Mouse (Mus musculus) small intestine, adult 2 months (tissue): Measurements from ENCODE around the gene Mb21d2. TPM values are rescaled to one million over a fixed set of nuclear protein-coding genes. Genes with fewer than 3 reads are reported as not detected.

Source experiments
- H3K27ac ChIP-seq: fragments of 200-500 bp; 2 replicates; pipeline ENCODE4 v1.5.1; 2012; ENCODE audit warnings: low read depth, low read length, control low read depth, inconsistent platforms; ENCODE audit not compliant: insufficient read depth
- H3K27me3 ChIP-seq: fragments of 200-500 bp; 2 replicates; pipeline ENCODE4 v1.6.1; 2012; ENCODE audit warnings: mild to moderate bottlenecking, moderate library complexity, low read length, inconsistent platforms; ENCODE audit not compliant: control insufficient read depth, insufficient read depth
- H3K36me3 ChIP-seq: fragments of 200-500 bp; 2 replicates; pipeline ENCODE4 v1.6.1; 2012; ENCODE audit warnings: mild to moderate bottlenecking, low read length, control low read depth, inconsistent platforms; ENCODE audit not compliant: control insufficient read depth, insufficient read depth
- H3K4me1 ChIP-seq: fragments of 200-500 bp; 2 replicates; pipeline ENCODE4 v1.6.1; 2012; ENCODE audit warnings: low read length, inconsistent platforms, mixed read lengths; ENCODE audit not compliant: control insufficient read depth, insufficient read depth, insufficient read length
- H3K4me3 ChIP-seq: fragments of 200-500 bp; 2 replicates; pipeline ENCODE4 v1.5.1; 2012; ENCODE audit warnings: low read depth, mild to moderate bottlenecking, control low read depth, inconsistent platforms, low read length, moderate library complexity
- CTCF ChIP-seq: fragments of 200-500 bp; IDR thresholded peaks from 2 replicates; pipeline ENCODE4 v1.5.1; 2012; ENCODE audit warnings: low read depth, mild to moderate bottlenecking, control low read depth, inconsistent platforms, low read length, moderate library complexity, mixed read lengths; ENCODE audit not compliant: insufficient replicate concordance, insufficient read length; ENCODE audit errors: extremely low read depth
- POLR2A ChIP-seq: fragments of 200-500 bp; IDR thresholded peaks from 2 replicates; pipeline ENCODE4 v1.6.1; 2012; ENCODE audit warnings: low read depth, mild to moderate bottlenecking, control low read depth, inconsistent platforms, low read length, moderate library complexity
- WGBS: fragments of 180-500 bp; shearing (Covaris S2); methylation state at CpG from one replicate; pipeline ENCODE4 v1.1.7; 2018; 5-methylcytosine and 5-hydroxymethylcytosine counted together
- polyA plus RNA-seq: library from polyadenylated mRNA; depleted of rRNA; stranded (reverse); fragments of >200 nt; gene quantifications from 2 replicates; pipeline ENCODE4 v1.2.3, GENCODE M21; 2012

Mb21d2 gene
- polyA plus RNA-seq, 1 experiment, result 15.9 TPM

- WGBS, result 77% methylated on average over 7 of the region's 7 CpGs
Observed at GRCm38 (mm10) chr16:28859678-28860077, 69.8 kb downstream of the Mb21d2 start.

GRCm38 (mm10) chr16:28859009-28859288 is 70.5 kb downstream of the Mb21d2 start:
- Histone ChIP-seq H3K4me3 (no peak overlapping the region), H3K27me3 (no peaks in the 10 kb centered on the region), H3K36me3 (no peaks in the 10 kb centered on the region), H3K27ac (no peak overlapping the region), H3K4me1 (peaks cover 2% of the 10 kb centered on the region; the same call in 1 of the 2 replicates)
- WGBS, result 68% methylated on average over 7 of the region's 7 CpGs
- TF ChIP-seq CTCF (no peak), POLR2A (no peak)

More at GRCm38 (mm10) chr16:28859678-28860077, 69.8 kb downstream of the Mb21d2 start:
- H3K27me3 ChIP-seq, result no peaks in the 10 kb centered on the region
- TF ChIP-seq CTCF, result no peak
- TF ChIP-seq POLR2A, result no peak
- no peak overlapping the region for H3K4me3 ChIP-seq
- H3K27ac ChIP-seq, result no peak overlapping the region
- no peaks in the 10 kb centered on the region for H3K36me3 ChIP-seq
- H3K4me1 ChIP-seq, result peaks cover 2% of the 10 kb centered on the region; the same call in 1 of the 2 replicates

GRCm38 (mm10) chr16:28858210-28859008 is 71.1 kb downstream of the Mb21d2 start:
- Histone ChIP-seq H3K27me3 (no peaks in the 10 kb centered on the region), H3K4me1 (no peaks in the 10 kb centered on the region), H3K36me3 (peaks cover 4% of the 10 kb centered on the region; the same call in 1 of the 2 replicates), H3K27ac (no peak overlapping the region), H3K4me3 (no peak overlapping the region)
- TF ChIP-seq CTCF, result no peak
- no peak for TF ChIP-seq POLR2A
- WGBS, result 75% methylated on average over 18 of the region's 18 CpGs

GRCm38 (mm10) chr16:28851409-28851821 is 78.1 kb downstream of the Mb21d2 start:
- no peaks in the 10 kb centered on the region for H3K27me3 ChIP-seq
- H3K4me1 ChIP-seq, result peaks cover 1% of the 10 kb centered on the region; the same call in 1 of the 2 replicates
- TF ChIP-seq POLR2A (no peak), CTCF (no peak)
- no peak overlapping the region for H3K27ac ChIP-seq
- H3K4me3 ChIP-seq, result no peak overlapping the region
- peaks cover 4% of the 10 kb centered on the region; the same call in 1 of the 2 replicates for H3K36me3 ChIP-seq
- 65% methylated on average over 11 of the region's 11 CpGs for WGBS

GRCm38 (mm10) chr16:28850881-28851280 is 78.6 kb downstream of the Mb21d2 start:
- Histone ChIP-seq H3K27ac (no peak overlapping the region), H3K4me3 (no peak overlapping the region), H3K36me3 (peaks cover 4% of the 10 kb centered on the region; the same call in 1 of the 2 replicates), H3K4me1 (peaks cover 3% of the 10 kb centered on the region; the same call in 1 of the 2 replicates), H3K27me3 (no peaks in the 10 kb centered on the region)
- TF ChIP-seq CTCF (no peak), POLR2A (no peak)
- 75% methylated on average over 14 of the region's 14 CpGs for WGBS

GRCm38 (mm10) chr16:28846123-28846522 is 83.3 kb downstream of the Mb21d2 start:
- H3K4me3 ChIP-seq, result no peak overlapping the region
- H3K27ac ChIP-seq, result no peak overlapping the region
- TF ChIP-seq POLR2A, result no peak
- TF ChIP-seq CTCF, result no peak
- H3K27me3 ChIP-seq, result no peaks in the 10 kb centered on the region
- WGBS, result 58% methylated on average over 11 of the region's 11 CpGs
- no peaks in the 10 kb centered on the region for H3K36me3 ChIP-seq
- H3K4me1 ChIP-seq, result peaks cover 13% of the 10 kb centered on the region

- no peaks in the 10 kb centered on the region for H3K36me3 ChIP-seq
- peak overlapping the region; percentile 60 for H3K27ac ChIP-seq
- no peak overlapping the region for H3K4me3 ChIP-seq
- no peaks in the 10 kb centered on the region for H3K27me3 ChIP-seq
- H3K4me1 ChIP-seq, result peaks cover 13% of the 10 kb centered on the region
- WGBS, result 43% methylated on average over 3 of the region's 3 CpGs
- TF ChIP-seq CTCF (no peak), POLR2A (no peak)
Observed at GRCm38 (mm10) chr16:28845336-28845735, 84.1 kb downstream of the Mb21d2 start.
